Mouse (Mus musculus): ENCODE measurements around the gene Cdh3.
A peak's percentile ranks its signal among the peaks of the same experiment; 100 is the strongest.
"Not testable (repeated sequence)": the region's sequence is repeated elsewhere in the genome, so short reads cannot be mapped to it uniquely, and the experiment has no call there.

The Cdh3 gene

GRCm38 (mm10) chr8:106571551-106572172, 61.0 kb downstream of the Cdh3 start:
- DNase-seq (ENCODE audit: low spot score), result no peak

GRCm38 (mm10) chr8:106572175-106572574, 61.5 kb downstream of the Cdh3 start:
- DNase-seq (ENCODE audit: low spot score), result not testable (repeated sequence)

DNA sequence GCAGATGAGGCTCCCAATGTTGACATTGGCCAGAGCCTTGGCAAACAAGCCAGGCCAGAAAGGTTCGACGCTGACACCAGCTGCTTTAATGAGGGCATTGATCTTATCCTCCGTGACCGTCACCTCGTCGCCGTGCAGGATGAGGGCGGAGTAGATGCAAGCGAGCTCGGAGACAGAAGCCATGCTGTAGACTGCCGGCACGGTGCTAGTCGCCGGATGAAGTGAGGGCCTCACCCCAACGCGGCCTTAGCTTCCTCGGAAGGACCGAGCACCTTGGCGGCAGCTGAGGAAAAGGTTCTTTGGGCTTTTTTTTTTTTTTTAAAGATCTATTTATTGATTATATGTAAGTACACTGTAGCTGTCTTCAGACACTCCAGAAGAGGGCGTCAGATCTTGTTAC, 62.5 kb downstream of the Cdh3 start, which contains the start of gene Gm10073:
TSS of gene Gm10073 (minus strand) at position 294 of the 400 bp plus-strand sequence.
- DNase-seq (ENCODE audit: low spot score), result not testable (repeated sequence)

GRCm38 (mm10) chr8:106574283-106574682, 63.6 kb downstream of the Cdh3 start:
- no peak for DNase-seq (ENCODE audit: low spot score)

GRCm38 (mm10) chr8:106576849-106577555, 66.3 kb downstream of the Cdh3 start:
- peak; percentile 39 for DNase-seq (ENCODE audit: low spot score)

DNA sequence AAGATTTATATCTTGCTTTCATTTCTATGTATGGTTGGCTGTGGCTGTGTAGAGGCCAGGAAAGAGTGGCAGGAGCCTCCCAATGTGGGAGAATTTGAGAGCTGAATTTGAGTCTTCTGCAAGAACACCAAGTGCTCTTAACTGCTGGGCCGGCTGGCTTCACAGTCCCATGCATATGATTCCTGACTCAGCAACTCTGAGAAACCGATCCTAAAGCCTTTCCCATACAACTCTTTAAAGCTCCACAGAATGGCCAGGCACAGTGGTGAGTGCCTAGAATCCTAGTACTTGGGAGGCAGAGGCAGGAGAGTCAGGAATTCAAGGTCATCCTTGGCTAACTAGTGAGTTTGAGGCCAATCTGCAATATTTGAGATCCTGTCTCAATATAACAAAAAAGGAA, 68.8 kb downstream of the Cdh3 start:
- DNase-seq (ENCODE audit: low spot score), result no peak

DNA sequence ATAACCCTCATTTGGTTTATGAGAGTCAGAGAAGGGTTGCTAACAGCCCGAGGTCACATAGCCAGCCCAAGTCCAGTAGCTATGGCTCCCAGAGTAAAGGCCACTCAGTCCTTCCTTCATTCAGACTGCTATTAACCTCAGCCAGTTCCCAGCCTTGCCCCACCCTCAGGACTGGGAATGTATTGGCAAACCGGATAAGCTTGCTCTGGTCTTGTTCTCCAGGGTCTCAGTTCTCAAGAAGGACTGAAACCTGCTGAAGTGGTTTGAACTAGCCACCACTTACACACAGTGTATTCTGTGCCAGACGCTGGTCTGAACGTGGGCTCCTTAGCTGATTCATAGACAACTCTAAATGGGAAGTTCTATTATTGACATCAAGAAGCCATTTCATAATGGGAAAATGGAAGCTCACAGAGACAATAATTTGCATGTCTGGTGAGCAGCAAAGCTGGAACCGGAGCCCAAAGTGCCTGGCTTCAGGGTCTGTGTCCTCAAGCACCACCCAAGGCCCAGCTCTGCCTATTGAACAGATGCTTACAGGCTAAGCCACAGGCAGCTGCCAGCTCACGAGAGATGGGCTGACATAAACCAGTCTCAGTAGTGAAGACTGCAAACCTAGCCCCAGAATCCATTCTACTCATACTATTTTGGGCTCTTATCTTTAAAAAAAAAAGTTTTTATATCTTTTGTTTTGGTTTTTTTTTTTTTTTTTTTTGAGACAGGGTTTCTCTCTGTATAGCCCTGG, 70.8 kb downstream of the Cdh3 start:
- peak; percentile 64 for DNase-seq (ENCODE audit: low spot score)

GRCm38 (mm10) chr8:106584942-106585670, 74.4 kb downstream of the Cdh3 start:
- DNase-seq (ENCODE audit: low spot score), result no peak

DNA sequence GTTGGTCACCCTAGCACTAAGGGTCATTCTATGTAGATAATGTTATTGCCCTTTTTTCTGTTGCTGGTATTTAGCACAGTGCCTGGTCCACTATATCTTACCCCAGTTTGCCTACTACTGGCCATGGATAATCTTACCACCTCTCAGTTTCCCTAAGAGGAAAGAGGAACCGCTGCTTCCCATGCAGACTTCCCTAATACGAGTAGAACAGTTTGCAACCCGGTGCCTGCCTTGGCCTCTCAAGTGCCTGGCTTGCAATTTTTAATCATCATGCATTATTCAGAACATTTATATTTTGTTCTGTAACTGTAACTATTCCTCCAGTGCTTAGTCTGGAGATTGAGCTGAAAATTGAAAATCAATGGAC, 75.0 kb downstream of the Cdh3 start:
- no peak for DNase-seq (ENCODE audit: low spot score)

DNA sequence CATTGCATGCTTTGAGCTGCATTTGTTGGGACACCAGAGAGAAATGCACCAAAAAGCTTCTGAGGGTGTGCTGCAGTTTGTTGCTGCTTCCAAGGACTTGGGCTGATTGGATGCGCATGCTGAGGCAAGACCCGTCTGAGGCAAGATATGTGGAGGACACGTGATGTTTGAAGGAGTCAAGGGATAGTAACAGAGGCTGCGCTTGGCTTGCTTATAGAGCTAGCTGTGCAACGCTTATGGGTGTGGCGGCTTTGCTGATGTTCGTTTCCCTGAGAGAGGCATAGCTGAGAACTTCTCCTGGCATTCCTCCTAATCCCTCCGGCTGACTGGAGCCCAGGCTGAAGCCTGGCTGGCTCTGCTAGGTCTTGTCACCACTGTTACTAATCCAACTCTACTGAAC, 76.2 kb downstream of the Cdh3 start:
- DNase-seq (ENCODE audit: low spot score), result no peak

DNA sequence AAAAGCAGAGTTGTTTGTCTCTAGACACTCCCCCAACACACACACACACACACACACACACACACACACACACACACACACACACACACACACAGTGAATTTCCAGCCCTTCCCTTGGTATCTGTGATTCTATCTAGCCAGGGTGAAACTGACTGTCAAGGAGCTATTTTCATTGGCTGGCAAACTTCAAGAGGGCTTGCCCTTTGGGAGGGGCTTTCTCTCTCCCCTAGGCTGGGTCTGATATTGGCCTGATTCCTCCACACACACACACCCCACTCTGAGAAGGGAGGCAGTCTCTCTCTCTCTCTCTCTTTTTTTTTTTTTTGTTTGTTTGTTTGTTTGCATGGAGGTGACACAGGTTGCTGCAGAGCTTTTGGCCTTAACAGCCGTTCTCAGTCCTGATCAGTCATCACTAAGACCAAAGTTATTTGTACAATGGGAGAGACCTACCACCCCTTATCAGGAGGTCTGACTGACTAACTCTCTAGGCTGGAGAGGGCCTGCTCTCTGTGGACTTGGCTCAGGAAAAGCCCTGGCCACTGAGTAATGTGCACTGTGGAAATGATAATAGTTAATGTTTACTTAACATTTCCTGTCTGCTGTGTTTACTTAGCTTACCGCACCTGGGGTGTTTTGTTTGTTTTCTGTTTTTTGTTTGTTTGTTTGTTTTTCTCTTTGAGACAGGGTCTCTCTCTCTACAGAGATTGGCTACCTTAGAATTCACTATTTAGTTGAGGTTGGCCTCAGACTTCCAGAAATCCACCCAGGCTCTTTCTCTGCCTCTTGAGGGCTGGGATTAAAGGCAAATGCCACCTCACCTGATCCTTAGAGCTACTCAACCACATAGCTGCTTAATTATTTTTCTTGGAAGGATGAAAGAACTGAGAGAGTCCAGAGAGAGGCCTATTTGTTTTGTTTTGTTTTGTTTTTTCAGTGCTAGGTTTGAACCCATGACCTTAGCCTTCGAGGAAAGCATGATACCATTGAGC, 78.0 kb downstream of the Cdh3 start:
- DNase-seq (ENCODE audit: low spot score), result no peak

DNA sequence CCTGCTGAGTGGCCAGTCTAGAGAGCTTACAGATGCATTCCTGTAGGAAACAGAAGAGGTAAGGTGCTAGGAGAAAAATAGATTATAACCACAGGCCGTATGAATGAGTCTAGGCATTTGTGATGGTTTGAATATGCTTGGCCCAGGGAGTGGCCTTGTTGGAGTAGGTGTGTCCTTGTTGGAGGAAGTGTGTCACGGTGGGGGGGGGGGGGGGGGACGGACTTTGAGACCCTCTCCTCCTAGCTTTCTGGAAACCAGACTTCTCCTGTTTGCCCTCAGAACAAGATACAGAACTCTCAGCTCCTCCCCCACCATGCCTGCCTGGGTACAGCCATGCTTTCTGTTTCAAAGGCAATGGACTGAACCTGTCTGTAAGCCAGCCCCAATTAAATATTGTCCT, 81.8 kb downstream of the Cdh3 start:
- DNase-seq (ENCODE audit: low spot score), result no peak

DNA sequence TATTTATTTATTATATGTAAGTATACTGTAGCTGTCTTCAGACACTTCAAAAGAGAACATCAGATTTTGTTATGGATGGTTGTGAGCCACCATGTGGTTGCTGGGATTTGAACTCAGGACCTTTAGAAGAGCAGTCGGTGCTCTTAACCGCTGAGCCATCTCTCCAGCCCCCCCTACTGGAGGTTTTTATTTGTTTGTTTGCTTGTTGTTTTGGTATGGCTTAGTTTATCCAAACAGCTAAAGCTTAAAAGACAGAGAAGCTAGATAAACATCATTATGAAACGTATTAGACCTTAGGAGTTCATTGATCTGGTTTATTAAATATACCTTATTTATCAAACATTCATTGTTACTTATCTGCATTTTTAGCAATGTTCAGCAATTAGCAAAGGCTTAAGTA, 84.9 kb downstream of the Cdh3 start:
- DNase-seq (ENCODE audit: low spot score), result not testable (repeated sequence)

DNA sequence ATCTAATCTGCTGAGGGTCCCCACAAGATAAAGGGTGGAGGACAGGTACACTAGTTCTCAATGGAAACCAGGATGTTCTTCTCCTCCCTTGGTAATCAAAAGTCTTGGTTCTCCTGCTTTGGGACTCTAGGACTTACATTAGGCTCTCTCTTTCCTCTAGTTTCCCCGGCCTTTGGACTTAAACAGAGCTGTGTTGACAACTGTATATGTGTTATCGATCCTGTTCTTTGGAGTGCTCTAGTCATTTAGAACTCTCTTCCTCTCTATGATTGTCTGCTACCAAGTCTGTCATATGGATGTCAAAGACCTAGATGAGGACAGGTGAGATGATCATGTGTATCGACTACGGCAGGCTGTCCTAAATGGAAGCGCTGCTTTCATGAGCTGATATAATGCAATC, 86.4 kb downstream of the Cdh3 start:
- DNase-seq (ENCODE audit: low spot score), result no peak

DNA sequence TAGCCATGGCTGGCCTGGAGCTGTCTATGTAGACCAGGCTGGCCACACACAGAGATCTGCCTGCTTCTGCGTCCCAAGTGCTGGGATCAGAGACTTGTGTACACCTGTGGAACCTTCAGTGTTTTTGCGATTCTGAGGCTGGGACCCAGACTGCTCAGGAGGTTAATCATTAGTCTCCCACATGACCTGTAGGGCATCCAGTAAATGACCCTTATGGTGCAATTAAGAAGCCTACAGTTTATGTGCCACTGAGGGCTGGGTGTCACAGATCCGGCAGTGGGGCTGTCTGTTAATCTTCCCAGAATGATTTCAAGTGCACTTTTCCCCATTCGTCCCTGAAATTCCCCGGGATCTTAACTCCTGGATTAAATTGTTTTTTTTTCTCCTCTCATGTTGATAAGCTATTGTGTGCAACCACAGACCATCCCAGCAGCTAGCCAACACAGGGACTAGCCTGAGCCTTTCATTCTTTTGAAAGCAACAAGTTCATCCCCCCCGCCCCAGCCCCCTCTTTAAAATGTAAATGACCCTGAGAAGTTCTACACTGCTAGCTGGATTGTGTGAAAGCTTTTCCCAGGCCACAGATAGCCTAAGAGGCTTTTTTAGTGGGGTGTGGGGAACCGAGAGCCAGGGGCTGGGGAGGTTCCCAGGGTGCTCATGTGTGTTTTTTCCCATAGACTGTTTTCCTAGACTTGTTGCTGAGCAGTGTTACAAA, 88.7 kb downstream of the Cdh3 start:
- DNase-seq (ENCODE audit: low spot score), result no peak

GRCm38 (mm10) chr8:106603131-106603819, 92.6 kb downstream of the Cdh3 start, which contains the start of gene Cdh1:
Gene Cdh1, plus strand, starts transcription at chr8:106603351.
- DNase-seq (ENCODE audit: low spot score), result peak; percentile 92

GRCm38 (mm10) chr8:106603933-106604332, 93.2 kb downstream of the Cdh3 start:
- no peak for DNase-seq (ENCODE audit: low spot score)

DNA sequence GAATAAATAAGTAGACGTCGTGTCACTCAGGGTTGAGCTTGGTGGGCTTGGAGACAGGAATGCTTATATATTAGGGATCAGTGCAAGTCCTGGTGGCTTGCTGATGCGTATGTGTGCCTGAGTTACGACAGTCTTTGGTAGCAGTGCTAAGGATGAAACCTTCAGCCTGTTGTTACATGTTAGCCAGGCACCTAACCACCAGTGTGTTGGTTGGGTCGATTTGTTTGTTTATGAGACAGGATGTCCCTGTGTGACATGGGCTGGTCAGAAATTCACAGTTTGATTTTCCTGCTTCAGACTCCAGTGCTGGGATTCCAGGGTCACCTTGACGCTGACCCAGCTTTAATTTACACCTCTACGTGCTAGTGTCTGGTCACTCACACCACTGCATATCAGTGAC, 95.0 kb downstream of the Cdh3 start:
- DNase-seq (ENCODE audit: low spot score), result no peak

GRCm38 (mm10) chr8:106606121-106606520, 95.4 kb downstream of the Cdh3 start:
- no peak for DNase-seq (ENCODE audit: low spot score)

DNA sequence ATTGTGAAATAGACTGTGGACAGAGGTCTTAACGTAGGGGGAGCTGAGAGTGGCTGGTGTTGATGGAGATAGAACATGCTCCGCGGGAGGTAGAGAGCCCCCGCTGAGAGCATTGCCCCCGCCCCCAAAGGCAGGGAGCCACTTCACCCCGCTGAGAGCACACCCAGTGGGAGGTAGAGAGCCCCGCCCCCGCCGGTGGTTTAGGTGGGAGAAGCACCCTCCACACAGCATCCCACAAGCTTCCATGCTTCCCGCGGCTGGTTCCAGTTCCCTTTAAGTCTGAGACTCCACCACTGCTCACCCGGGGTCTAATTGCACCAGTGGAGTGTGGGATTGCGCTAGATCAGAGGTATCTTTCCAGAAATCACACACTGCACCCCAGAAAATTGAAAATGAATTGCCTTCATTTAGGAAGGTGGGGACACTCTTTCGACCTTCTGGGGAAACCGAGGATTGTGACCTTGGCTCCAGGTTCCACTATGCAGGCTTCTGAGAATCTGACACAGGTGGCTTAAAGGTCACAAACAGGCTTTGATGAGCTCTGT, 96.0 kb downstream of the Cdh3 start:
- DNase-seq (ENCODE audit: low spot score), result no peak
